Mouse (Mus musculus): Measurements from ENCODE around the gene Dcun1d4. TPM values are rescaled to one million over a fixed set of nuclear protein-coding genes. Genes with fewer than 3 reads are reported as not detected.

Gene Dcun1d4
- 14.5 TPM for polyA plus RNA-seq (2017; shearing (Covaris generic))

DNA sequence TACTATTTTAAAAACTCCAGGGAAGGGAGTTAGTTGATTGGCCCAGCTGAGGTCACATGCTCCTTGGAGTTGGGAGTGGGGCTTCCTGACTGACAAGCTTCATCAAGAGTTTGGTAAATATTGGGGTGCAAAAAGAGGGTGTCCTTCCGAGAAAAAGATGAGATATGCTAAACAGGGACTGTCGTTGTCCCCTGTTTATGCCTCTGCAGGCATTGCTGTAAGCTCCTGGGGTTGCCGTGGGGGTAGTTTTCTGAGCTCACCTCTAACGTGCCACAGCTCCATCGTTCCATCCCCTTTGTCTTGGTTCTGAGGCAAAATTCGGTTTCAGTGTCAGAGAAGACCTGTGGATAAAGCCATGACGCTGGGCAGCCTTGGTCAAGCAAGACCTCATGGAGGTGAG, at the start of gene Dcun1d4:
Gene Dcun1d4 (plus strand): TSS at position 301 of the 400 bp plus-strand sequence.

Other genes starting within 250 kb of the Dcun1d4 start
- 83.2 TPM for gene Fryl, start 224.4 kb upstream of the Dcun1d4 start, polyA plus RNA-seq (2017; shearing (Covaris generic))
- gene Ociad1, start 188.2 kb upstream of the Dcun1d4 start, polyA plus RNA-seq (2017; shearing (Covaris generic)) = 291 TPM
- gene Ociad2, start 140.0 kb upstream of the Dcun1d4 start, polyA plus RNA-seq (2017; shearing (Covaris generic)) = 0.32 TPM
- not detected for gene Cwh43, start 74.9 kb upstream of the Dcun1d4 start, polyA plus RNA-seq (2017; shearing (Covaris generic))
- gene Lrrc66, start 151.5 kb downstream of the Dcun1d4 start, polyA plus RNA-seq (2017; shearing (Covaris generic)) = 1.0 TPM
- gene Sgcb, start 166.8 kb downstream of the Dcun1d4 start, polyA plus RNA-seq (2017; shearing (Covaris generic)) = 14.9 TPM
- gene Spata18, start 170.4 kb downstream of the Dcun1d4 start, polyA plus RNA-seq (2017; shearing (Covaris generic)) = not detected